Mouse (Mus musculus) forebrain, postnatal 0 days (tissue): Measurements from ENCODE around the gene Setdb1. TPM values are rescaled to one million over a fixed set of nuclear protein-coding genes. Genes with fewer than 3 reads are reported as not detected.

ENCODE experiments used
- ATAC-seq: fragments of 200-750 bp; cut with Nextera tagmentation; 2 replicates; pipeline ENCODE4 v1.8.0; 2017; ENCODE audit warnings: mild to moderate bottlenecking, moderate library complexity
- DNase-seq: peaks from one replicate; pipeline ENCODE4 v3.0.0-alpha.2; 2015
- H3K27ac ChIP-seq: fragments of 300-500 bp; sonication (generic); 2 replicates; pipeline ENCODE4 v1.5.1; 2014; ENCODE audit warnings: low read depth, mild to moderate bottlenecking, antibody characterized with exemption, low read length, moderate library complexity, mixed read lengths
- H3K27me3 ChIP-seq: fragments of 300-500 bp; sonication (generic); 2 replicates; pipeline ENCODE4 v1.6.1; 2014; ENCODE audit warnings: mild to moderate bottlenecking, low read length, mixed read lengths; ENCODE audit not compliant: insufficient read depth
- H3K36me3 ChIP-seq: fragments of 300-500 bp; sonication (generic); 2 replicates; pipeline ENCODE4 v1.6.1; 2014; ENCODE audit warnings: mild to moderate bottlenecking, moderate library complexity; ENCODE audit not compliant: insufficient read depth
- H3K4me1 ChIP-seq: fragments of 300-500 bp; sonication (generic); 2 replicates; pipeline ENCODE4 v1.6.1; 2014; ENCODE audit warnings: antibody characterized with exemption; ENCODE audit not compliant: insufficient read depth
- H3K4me2 ChIP-seq: fragments of 300-500 bp; sonication (generic); 2 replicates; pipeline ENCODE4 v1.6.1; 2014; ENCODE audit warnings: low read depth, mild to moderate bottlenecking, moderate library complexity
- H3K4me3 ChIP-seq: fragments of 300-500 bp; sonication (generic); 2 replicates; pipeline ENCODE4 v1.5.1; 2014; ENCODE audit warnings: low read depth, low read length, mixed read lengths
- H3K9ac ChIP-seq: fragments of 300-500 bp; sonication (generic); 2 replicates; pipeline ENCODE4 v1.6.1; 2014; ENCODE audit warnings: mild to moderate bottlenecking
- H3K9me3 ChIP-seq: fragments of 300-500 bp; sonication (generic); 2 replicates; pipeline ENCODE4 v1.6.1; 2016; ENCODE audit warnings: low read length
- CTCF ChIP-seq: sonication (generic); IDR thresholded peaks from 2 replicates; pipeline ENCODE4 v1.5.1; 2016; ENCODE audit warnings: antibody characterized with exemption, control low read depth, low read depth
- WGBS: fragments of 180-500 bp; shearing (Covaris S2); extraction: QIAGEN DNeasy Blood & Tissue Kit; methylation state at CpG from one replicate; pipeline ENCODE4 v1.1.7; 2014; 5-methylcytosine and 5-hydroxymethylcytosine counted together
- polyA plus RNA-seq: library from polyadenylated mRNA; unstranded; fragments of >200 nt; fragmentation: Nextera tagmentation; extraction: Ambion mirVana; gene quantifications from 2 replicates; pipeline ENCODE4 v1.2.1, GENCODE M21; 2015
- total RNA-seq: library from RNA; depleted of rRNA; stranded (reverse); fragments of >200 nt; gene quantifications from 2 replicates; pipeline ENCODE4 v1.2.3, GENCODE M21; 2014

Gene Setdb1
- total and polyA plus RNA-seq, 2 experiments from 2014 or later: 28.3 to 56.1 TPM

DNA sequence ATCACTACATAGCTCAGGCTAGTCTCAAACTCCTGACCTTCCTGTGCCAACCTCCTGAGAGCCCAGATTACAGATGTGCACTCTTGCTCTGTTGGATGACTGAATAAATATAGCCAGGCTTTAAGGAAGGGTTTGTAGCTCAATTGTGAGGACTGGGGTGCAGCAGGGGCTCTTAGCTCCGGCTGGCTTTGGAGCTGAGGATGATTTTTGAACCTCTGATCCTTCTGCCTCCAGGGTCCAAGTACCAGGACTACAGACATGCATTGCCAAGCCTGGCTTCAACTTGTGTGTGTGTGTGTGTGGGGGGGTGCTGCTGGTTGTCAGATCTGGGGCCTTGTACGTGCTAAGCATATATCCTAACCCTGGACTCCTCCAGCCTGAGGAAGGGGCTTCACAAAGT, 64.1 kb downstream of the Setdb1 start:
- DNase-seq: no peak
- H3K9ac ChIP-seq: no peak overlapping the region
- H3K27ac ChIP-seq: no peak overlapping the region
- H3K4me1 ChIP-seq: no peaks in the 10 kb centered on the region
- WGBS: 92% methylated on average over 2 of the region's 2 CpGs
- ATAC-seq: no peak
- peaks cover 50% of the 10 kb centered on the region for H3K36me3 ChIP-seq
- TF ChIP-seq CTCF: no peak
- H3K4me2 ChIP-seq: no peak overlapping the region
- H3K27me3 ChIP-seq: no peaks in the 10 kb centered on the region
- H3K4me3 ChIP-seq: no peak overlapping the region
- H3K9me3 ChIP-seq: no peaks in the 10 kb centered on the region

DNA sequence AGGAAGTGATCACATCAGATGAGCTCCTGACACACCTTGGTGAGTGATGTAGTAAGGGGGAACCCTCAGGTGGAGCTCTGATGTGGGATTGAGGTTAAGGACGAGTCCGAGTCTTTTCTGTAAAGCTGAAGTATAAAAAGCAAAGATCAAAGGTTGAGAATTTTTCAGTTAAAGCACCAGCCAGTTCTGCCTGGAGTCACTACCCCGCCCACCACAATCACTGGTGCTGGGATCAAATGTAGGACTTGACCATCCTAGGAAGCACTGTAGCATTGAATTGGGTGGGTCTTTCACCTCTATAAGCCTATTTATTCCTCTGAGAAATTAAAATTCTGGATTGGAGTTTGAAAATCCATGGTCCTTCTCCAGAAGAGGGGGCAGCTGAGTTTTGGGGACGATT, 66.0 kb downstream of the Setdb1 start:
- Histone ChIP-seq H3K36me3 (peaks cover 49% of the 10 kb centered on the region), H3K9me3 (no peaks in the 10 kb centered on the region), H3K27me3 (no peaks in the 10 kb centered on the region), H3K4me2 (no peak overlapping the region), H3K9ac (no peak overlapping the region), H3K4me1 (no peaks in the 10 kb centered on the region), H3K27ac (no peak overlapping the region), H3K4me3 (no peak overlapping the region)
- ATAC-seq: no peak
- DNase-seq: no peak
- WGBS: 86% methylated on average over 4 of the region's 4 CpGs
- TF ChIP-seq CTCF: no peak

GRCm38 (mm10) chr3:95290156-95290555, 66.8 kb downstream of the Setdb1 start:
- H3K36me3 ChIP-seq: peaks cover 43% of the 10 kb centered on the region
- H3K9me3 ChIP-seq: no peaks in the 10 kb centered on the region
- H3K27me3 ChIP-seq: no peaks in the 10 kb centered on the region
- DNase-seq: no peak
- TF ChIP-seq CTCF: no peak
- no peak for ATAC-seq
- no peaks in the 10 kb centered on the region for H3K4me1 ChIP-seq
- 76% methylated on average over 6 of the region's 6 CpGs for WGBS
- H3K4me3 ChIP-seq: no peak overlapping the region
- no peak overlapping the region for H3K27ac ChIP-seq
- H3K9ac ChIP-seq: no peak overlapping the region
- no peak overlapping the region for H3K4me2 ChIP-seq

DNA sequence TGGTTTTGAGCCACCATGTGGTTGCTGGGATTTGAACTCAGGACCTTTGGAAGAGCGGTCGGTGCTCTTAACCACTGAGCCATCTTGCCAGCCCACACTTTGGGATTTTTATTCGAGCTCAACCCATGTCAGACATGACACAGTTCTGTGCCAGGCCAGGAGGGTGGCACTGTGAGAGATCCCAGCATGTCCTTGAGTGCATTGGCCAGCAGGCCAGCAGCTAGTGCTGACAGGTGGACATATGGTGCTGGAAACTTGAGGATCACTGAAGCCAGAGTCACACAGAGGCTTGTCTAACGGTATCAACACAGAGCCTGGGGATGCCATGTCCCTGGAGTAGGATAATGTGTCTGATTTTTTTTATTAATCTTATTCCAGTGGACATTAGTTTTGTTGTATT, 67.6 kb downstream of the Setdb1 start:
- no peak for TF ChIP-seq CTCF
- WGBS: 89% methylated on average over 4 of the region's 4 CpGs
- no peak for ATAC-seq
- Histone ChIP-seq H3K9ac (no peak overlapping the region), H3K27ac (no peak overlapping the region), H3K4me1 (peaks cover 2% of the 10 kb centered on the region; the same call in 1 of the 2 replicates), H3K9me3 (no peaks in the 10 kb centered on the region), H3K27me3 (no peaks in the 10 kb centered on the region), H3K4me2 (no peak overlapping the region), H3K4me3 (no peak overlapping the region), H3K36me3 (peaks cover 37% of the 10 kb centered on the region)
- no peak for DNase-seq

GRCm38 (mm10) chr3:95287541-95287940, 69.5 kb downstream of the Setdb1 start:
- H3K27me3 ChIP-seq: no peaks in the 10 kb centered on the region
- no peak for TF ChIP-seq CTCF
- no peaks in the 10 kb centered on the region for H3K9me3 ChIP-seq
- ATAC-seq (no peak), DNase-seq (no peak)
- H3K9ac ChIP-seq: no peak overlapping the region
- no peak overlapping the region for H3K4me3 ChIP-seq
- H3K27ac ChIP-seq: no peak overlapping the region
- peaks cover 20% of the 10 kb centered on the region for H3K36me3 ChIP-seq
- peaks cover 11% of the 10 kb centered on the region for H3K4me1 ChIP-seq
- no peak overlapping the region for H3K4me2 ChIP-seq
- WGBS: 100% methylated on average over 3 of the region's 3 CpGs

- no peak overlapping the region for H3K4me2 ChIP-seq
- H3K27ac ChIP-seq: no peak overlapping the region
- peaks cover 11% of the 10 kb centered on the region for H3K4me1 ChIP-seq
- no peak overlapping the region for H3K9ac ChIP-seq
- 87% methylated on average over 7 of the region's 7 CpGs for WGBS
- ATAC-seq (no peak), DNase-seq (no peak)
- H3K9me3 ChIP-seq: no peaks in the 10 kb centered on the region
- peaks cover 15% of the 10 kb centered on the region; the same call in 1 of the 2 replicates for H3K36me3 ChIP-seq
- no peak overlapping the region for H3K4me3 ChIP-seq
- TF ChIP-seq CTCF: no peak
- no peaks in the 10 kb centered on the region for H3K27me3 ChIP-seq
These were observed 70.5 kb downstream of the Setdb1 start for GRCm38 (mm10) chr3:95286510-95286909.

DNA sequence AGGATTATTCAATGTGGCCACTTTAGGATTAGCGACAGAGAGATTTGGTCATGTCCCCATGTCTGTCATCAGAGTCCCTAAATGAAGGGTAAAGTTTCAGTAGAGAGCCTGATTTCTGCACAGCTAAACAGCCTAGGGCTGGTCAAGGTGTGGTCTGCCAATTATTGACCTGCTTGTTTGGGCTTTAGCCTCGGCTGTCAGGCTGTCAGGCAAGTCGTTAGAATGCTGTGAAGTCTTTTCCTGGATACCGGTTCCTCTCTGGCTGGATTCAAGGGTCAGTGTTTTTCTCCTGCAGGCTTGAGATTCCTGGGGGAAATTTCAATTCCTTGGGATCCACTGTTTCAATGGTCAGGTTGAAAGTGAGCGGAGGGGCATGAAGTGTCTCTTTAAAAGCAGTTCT, 71.0 kb downstream of the Setdb1 start:
- Histone ChIP-seq H3K36me3 (peaks cover 15% of the 10 kb centered on the region; the same call in 1 of the 2 replicates), H3K4me1 (peaks cover 11% of the 10 kb centered on the region), H3K27me3 (no peaks in the 10 kb centered on the region), H3K4me3 (no peak overlapping the region), H3K9me3 (no peaks in the 10 kb centered on the region), H3K27ac (no peak overlapping the region), H3K9ac (no peak overlapping the region), H3K4me2 (no peak overlapping the region)
- DNase-seq (no peak), ATAC-seq (no peak)
- 64% methylated on average over 5 of the region's 5 CpGs for WGBS
- no peak for TF ChIP-seq CTCF

- Histone ChIP-seq H3K9me3 (no peaks in the 10 kb centered on the region), H3K9ac (no peak overlapping the region)
- WGBS: 90% methylated on average over 5 of the region's 5 CpGs
These were observed 71.6 kb downstream of the Setdb1 start for GRCm38 (mm10) chr3:95285390-95285789.

More at GRCm38 (mm10) chr3:95285390-95285789, 71.6 kb downstream of the Setdb1 start:
- Histone ChIP-seq H3K4me2 (no peak overlapping the region), H3K27me3 (no peaks in the 10 kb centered on the region), H3K27ac (no peak overlapping the region), H3K4me1 (peaks cover 11% of the 10 kb centered on the region), H3K4me3 (no peak overlapping the region), H3K36me3 (peaks cover 11% of the 10 kb centered on the region; the same call in 1 of the 2 replicates)
- TF ChIP-seq CTCF: no peak
- no peak for DNase-seq
- no peak for ATAC-seq
